Mouse (Mus musculus) ovary, postnatal 14 days (tissue): ENCODE measurements around the gene Reck.

Experiments used
- DNase-seq: peaks from one replicate; pipeline ENCODE4 v3.0.0; 2022; ENCODE audit warnings: low spot score

The Reck gene

GRCm38 (mm10) chr4:43903690-43904089 is 28.4 kb downstream of the Reck start:
- no peak for DNase-seq

DNA sequence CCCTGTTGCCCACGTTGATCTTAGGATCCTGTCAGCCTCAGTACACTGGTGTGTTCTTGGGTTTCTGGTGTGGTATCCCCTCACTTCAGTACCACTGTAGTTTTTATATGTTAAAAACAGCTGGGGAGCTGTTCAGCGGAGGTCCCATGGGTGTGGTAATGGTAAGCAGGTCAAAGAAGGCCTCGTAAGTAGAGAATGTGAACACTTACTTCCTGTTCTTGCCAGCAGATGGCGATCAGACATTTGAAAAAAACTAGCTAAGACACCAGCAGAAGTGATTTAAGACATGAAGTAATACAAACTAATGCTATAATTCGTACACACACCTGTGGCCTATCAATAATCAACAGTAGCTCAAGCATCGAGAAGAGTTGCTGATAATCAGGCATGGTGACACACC is 31.1 kb downstream of the Reck start:
- peak; percentile 40 for DNase-seq

DNA sequence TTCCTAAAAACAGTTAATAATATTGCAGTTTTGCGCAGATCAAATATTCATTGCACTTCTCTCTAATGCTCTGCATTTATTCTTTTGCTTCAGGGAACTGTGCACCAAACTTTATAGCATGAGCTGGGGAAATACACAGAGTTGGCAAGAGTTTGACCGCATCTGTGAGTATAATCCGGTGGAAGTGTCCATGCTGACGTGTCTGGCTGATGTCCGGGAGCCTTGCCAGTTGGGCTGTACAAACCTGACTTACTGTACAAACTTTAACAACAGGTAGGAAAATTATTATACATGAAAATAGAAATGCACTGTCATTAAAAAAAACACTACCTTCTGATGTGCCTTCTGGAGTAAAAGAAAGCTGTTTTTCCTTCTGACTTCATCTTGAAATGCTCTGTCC is 42.9 kb downstream of the Reck start:
- DNase-seq: no peak

GRCm38 (mm10) chr4:43920602-43921001 is 45.3 kb downstream of the Reck start:
- no peak for DNase-seq

- no peak for DNase-seq
Observed at GRCm38 (mm10) chr4:43925125-43925524, 49.8 kb downstream of the Reck start.

DNA sequence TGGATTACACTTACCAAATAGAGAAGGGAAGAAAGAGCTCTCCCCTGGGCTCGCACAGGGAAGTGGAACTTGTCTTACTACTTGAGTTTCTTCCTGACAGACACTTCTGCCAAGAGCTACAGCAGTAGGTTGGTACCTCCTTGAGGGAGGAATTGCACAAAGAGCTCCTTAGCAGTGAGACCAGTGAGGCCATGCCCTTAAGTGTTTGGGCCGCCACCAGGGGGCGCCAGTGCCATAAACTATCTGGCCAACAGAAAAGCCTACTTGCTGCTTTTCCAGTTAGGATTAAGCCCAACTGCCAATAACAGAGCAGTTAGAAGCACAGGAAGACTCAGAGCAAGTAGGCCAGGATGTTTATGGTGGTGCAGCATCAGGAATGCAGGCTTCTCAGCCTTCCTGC is 50.4 kb downstream of the Reck start:
- DNase-seq: peak; percentile 88

GRCm38 (mm10) chr4:43927826-43928225 is 52.5 kb downstream of the Reck start:
- no peak for DNase-seq

DNA sequence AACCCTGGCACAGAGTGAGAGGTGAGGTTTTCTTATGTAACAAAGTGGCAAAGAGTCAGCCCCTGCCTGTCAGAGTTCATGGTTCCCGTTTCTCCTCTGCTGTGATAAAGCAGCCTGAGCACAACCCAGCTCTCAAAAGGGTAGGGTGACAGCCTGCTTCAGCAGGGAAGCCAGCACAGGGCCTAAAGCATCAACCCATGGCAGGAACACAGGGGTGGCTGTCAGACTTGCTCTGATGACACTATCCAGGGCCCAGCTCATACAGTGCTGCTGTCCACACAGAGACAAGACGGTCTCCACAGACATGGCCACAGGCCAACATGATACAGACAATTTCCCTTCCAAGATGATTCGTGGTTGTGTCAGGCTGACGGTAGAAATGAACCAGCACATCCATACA is 56.5 kb downstream of the Reck start:
- no peak for DNase-seq

GRCm38 (mm10) chr4:43936186-43936585 is 60.9 kb downstream of the Reck start:
- DNase-seq: no peak

GRCm38 (mm10) chr4:43936749-43937674 is 61.7 kb downstream of the Reck start:
- no peak for DNase-seq

DNA sequence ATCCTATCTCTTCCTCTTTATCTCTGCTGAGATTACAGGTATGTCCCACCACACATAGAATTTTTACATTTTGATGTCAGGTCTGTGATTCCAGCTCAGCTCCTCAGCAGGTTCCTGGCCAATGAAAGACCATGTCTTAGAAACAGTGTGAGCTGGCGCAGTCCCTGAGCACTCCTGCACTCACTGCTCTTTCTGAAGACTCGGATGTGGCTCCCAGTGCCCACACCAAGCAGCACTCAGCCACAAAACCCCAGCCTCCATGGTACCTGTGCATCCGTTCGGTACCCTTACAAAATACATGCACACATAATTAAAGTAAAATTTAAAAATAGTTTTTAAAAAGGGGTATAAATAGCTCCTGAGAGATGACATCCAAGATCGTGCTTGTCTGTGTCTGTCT is 66.0 kb downstream of the Reck start:
- DNase-seq: no peak

DNA sequence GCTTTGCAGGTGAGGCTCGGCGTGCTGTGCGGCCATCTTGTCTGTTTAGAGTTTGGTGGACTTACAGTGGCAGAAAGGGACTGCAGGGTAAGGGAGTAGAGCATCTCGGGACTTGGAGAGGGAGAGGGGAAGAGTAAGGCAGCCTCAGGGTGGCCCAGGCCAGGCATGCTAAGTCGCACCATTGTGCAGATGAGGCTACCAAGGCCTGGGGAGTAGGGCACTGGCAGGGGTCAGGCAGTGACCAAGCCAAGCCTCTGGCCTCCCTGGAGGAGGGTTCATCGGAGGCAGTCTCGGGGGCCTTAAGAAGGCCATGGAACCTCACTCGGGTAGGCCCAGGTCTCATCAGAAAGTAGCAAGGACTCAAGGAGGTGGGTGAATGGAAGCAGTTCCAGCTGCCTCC is 67.1 kb downstream of the Reck start:
- no peak for DNase-seq

- no peak for DNase-seq
Observed at GRCm38 (mm10) chr4:43947571-43947970, 72.2 kb downstream of the Reck start.

GRCm38 (mm10) chr4:43957292-43957845 is 82.0 kb downstream of the Reck start, which contains the start of gene Glipr2:
Glipr2 (plus strand) TSS chr4:43957401.
- DNase-seq: peak; percentile 76

DNA sequence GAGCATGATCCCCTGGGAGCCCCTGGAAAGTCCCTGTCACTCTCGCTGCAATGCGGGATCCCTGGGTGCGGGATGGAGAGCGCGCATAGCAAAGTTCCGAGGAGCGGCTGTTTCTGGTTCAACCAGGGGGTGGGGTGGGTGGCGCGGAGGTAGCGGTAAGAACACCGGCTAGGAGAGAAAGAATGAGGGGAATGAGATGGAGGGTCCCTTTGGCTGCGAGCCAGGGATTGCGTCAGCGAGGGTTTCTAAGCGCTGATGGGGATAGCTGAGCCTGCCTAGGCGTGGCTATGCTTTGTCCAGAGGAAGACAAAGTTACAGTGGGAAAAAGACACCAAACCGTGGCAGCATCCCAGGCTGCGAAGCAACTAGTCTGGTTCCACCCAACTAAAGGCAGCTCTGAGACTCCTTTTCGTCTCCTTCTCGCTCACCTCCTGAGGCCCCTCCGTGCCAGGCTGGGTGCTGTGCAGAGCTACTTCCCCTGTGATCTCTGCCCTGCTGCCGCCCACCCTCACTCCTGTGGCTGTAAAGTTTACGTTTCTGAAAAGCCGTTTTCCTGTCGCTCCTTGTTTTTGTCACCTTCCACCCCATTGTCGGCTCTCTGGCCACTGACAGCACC is 82.6 kb downstream of the Reck start:
- DNase-seq: peak; percentile 41

DNA sequence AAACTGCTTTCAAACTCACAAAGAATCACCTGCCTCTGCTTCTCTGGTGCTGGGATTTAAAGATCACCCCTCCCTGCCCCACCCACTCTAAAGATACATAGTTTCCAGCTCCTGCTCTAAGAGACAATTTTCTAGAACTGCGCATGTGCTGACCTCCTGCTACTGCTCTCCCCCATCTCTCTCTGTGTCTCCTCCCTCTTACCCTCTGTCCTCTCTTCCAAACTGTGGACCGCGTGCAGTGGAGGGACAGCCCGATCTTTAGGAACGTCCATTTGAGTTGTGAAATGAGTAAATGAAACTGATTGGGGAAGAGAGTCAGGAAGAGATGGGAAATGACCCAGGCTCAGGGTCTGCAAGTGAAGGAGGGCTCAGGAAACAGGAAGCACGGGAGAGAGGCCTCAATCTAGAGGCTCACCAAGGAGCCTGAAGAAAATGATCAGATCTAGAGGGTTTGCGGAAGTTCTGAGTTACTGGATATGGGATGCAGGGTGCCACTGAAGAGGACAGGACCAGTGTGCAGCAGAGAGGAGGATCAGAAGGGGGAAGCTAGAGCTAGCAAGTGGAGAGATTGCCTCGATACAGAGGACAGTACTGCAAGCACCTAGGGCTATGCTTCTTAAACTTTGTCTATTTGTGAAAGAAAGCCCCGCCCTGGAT is 84.3 kb downstream of the Reck start:
- DNase-seq: no peak

DNA sequence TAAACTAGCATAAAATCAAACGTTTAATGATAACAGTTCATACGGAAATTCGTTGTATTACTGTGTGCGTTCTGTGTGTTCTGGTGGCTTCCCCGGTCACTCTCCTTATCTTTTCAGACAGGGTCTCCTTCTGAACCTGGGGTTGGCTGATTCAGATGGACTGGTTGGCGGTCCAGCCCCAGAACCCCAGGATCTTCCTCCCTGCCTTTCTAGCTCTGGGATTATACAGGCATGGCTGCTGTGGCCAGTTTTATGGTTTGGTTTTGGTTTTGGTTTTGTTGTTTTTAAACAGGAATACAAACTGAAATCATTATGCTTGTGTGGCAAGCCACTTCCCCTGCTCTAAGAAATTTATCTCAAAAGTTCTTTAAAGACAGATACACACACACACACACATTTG is 84.9 kb downstream of the Reck start:
- DNase-seq: no peak

GRCm38 (mm10) chr4:43964326-43964833 is 89.0 kb downstream of the Reck start:
- DNase-seq: no peak

DNA sequence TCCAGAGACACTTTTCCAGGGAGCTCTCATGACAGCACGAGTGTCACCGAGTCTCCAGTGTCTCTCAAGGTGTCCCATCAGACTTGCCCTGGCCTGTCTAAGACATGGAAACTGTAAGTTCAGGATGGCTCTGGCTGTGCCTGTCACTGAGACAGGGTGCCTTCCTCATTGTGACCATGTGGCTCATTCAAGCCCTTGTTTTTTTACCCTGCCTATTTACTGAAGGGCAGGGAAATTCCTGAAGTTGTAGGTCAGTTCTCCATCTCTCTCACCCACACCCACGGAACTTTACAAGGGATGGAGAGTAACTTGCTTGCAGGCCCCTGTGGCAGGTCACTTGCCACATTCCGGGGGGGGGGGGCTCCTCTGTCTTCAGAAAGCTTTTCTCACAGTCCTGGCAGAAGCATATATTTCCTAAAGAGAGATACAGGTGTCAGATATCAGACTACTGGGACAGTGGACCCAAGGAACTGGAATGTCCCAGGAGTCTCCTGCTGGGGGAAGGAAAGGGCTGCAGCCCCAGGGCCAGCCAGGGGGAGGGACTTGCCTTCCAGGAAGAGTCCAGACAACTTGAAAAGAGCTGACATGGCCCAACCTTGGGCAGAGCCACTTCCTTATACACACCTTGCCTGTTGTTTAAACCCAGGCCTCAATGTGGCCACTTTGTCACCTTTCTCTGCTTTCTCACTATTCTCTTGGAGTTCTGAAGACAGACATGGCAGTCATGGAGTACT is 89.8 kb downstream of the Reck start:
- DNase-seq: no peak

DNA sequence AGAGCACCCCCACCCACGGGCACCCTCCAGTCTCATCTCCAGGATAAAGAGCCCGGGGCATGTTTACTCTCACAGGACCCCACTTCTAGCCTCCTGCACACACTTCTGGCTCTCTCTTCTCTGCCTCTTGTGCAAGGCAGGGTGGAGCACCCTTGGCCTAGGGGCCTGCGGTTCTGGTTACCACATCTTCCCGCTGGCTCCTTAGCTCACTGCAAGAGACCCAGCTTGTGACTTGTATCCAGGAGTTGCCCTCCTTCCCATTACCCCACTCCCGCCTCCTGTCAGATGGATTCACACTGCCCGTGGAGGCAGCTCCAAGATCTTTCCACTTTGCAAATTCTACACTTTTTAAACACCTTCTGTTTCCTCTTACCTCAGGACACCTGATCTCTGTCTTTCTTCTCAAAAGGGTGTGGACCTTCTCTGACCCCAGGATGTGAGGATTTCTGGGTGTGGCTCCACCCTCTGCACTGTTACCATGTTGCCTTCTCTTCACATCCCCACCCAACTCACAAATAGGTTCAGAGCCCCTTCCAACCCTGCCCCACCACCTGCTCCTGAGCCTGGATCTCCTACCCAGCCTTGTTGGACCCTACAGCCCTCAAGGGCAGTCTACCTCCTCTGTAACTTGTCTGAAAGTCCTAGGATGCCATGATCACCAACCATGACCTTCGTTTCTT is 90.7 kb downstream of the Reck start:
- DNase-seq: no peak

- peak; percentile 56 for DNase-seq
Observed at GRCm38 (mm10) chr4:43968650-43969049, 93.3 kb downstream of the Reck start.
